Mouse (Mus musculus) kidney, adult 18-20 months (tissue): ENCODE data around the gene Mpp2.

ENCODE experiments used
- DNase-seq: peaks from one replicate; pipeline ENCODE4 v3.0.0; 2021

Mpp2 gene

GRCm38 (mm10) chr11:102087931-102088898, at the start of gene Mpp2:
TSS of gene Mpp2 (minus strand) at chr11:102088515.
- DNase-seq, result peak; percentile 69

DNA sequence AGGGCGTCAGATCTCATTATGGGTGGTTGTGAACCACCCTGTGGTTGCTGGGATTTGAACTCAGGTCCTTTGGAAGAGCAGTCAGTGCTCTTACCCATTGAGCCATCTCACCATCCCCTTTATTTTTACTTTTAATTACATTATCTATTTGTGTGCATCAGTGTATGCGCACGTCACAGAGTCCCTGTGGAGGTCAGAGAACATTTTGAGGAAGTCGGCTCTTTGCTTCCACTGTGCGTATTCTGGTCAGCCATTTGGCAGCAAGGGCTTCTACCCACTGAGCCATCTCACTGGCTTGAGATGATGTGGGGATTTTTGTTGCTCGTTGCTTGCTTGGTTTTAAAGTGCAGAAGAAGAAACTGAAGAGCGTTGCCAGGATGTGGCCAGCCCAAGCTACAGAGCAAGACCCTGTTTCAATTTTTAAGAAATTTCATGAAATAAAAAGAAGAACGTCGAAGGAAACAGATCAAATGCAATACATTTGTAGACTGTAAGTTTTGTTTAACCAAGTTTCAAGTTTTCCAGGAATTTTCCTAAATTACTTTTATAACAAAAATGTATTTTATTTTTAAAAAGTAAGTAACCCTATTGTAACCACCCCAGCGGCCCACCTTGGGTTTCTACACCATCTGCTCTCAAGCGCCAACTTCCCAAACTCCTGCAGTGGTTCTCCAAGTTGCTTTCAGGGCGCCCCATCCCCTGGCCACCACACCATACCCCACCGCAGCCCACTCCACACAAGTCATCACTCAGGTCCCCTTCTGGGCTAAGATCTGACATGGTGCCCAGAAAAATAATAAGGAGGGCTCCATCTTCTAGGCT, 49.5 kb upstream of the Mpp2 start:
- DNase-seq, result no peak

DNA sequence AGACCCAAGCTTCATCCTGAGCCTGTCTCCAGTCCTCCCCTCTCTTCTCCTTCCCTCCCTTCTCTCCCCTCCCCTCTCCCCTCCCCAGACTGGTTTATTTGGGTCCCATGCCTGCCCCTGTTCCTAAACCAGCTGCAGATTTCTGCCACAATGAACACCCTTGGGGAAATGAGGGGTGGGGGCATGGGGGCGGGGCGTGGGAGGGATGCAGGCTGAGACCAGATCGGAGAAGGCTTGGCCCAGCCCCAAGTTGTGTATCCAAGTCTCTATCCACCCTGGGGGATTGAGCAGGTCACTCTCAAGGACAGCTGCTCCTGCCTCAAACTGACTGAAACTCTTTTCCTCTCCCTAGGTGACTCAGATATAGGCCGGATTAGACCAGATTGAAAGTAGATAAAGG, 46.2 kb upstream of the Mpp2 start:
- no peak for DNase-seq

DNA sequence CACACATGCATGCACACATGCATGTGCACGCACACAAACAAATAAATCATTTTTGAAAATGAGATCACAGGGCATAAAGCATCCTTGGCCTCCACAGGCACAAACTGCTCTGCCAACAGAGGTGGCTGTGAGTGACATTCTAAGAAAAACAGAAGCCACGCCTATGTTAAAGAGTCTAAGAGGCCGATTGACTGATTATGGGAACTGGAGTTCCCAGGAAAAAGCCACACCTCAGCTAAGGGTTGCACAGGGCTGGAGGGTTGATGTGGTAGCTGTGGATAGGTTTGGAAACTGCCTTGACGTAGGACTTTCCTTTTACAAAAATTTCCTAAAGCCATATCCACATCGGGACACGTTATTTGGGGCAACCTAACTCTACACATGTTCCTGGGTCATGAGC, 29.1 kb upstream of the Mpp2 start:
- DNase-seq, result no peak

DNA sequence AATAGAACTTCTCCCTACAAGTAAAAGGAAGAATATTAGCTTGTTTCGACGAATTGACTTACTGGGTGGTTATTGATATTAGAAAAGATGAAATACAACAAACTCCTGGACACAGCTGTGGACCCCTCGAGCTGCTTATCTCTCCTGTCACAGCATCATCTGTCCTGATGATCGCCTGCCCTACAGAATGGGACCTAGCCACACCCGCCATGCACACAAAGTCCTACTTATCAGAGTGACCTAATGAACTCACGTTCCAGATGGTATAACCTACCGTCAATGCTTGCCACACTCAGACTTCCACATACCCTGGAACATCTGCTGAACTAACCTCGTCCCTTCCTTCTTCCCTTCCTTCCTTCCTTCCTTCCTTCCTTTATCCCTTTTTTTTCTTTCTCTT, 27.9 kb upstream of the Mpp2 start:
- DNase-seq, result no peak

- DNase-seq, result no peak
Observed at GRCm38 (mm10) chr11:102111576-102111975, 23.3 kb upstream of the Mpp2 start.

- DNase-seq, result no peak
Observed at GRCm38 (mm10) chr11:102107732-102108131, 19.4 kb upstream of the Mpp2 start, which contains the start of gene Pyy. TSS of gene Pyy (minus strand) at chr11:102107832.

- DNase-seq, result no peak
Observed at GRCm38 (mm10) chr11:102106911-102107310, 18.6 kb upstream of the Mpp2 start.

DNA sequence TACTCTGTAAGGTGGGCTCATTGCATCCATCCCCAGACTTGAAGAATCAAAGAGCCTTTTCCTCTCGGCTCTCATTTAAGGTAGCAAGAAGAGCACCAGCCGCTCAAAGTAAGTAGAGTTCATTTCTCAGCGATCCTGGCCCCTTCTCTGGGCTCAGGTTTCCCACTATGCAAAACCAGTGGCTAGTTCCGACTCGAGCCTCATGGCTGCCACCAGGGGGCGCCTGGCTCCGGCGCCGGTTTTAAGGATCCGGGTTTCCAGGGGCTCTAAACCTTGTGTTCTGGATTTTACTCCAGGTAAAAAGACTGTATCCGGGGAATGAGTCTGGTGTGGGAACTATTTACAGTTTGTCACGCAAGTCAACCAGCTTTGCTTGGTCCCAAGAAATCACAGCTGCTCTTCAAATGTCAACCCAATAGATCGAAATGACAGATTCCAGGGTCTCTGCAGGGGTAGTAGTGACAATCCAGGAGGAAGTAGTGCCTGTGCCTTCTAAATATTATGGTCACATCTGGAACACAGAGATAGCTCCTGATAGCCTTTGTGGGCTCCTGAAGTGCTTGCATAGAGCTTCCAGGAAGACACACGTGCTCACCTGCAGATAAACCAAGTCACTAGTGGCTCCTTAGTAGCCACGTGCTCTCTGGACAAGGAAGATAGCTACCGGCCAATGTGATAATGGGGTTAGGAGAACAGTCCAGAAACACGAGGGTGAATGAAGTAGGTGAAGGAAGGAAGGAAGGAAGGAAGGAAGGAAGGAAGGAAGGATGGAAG, 14.4 kb upstream of the Mpp2 start:
- peak; percentile 70 for DNase-seq

- no peak for DNase-seq
Observed at GRCm38 (mm10) chr11:102101219-102101618, 12.9 kb upstream of the Mpp2 start, which contains the start of gene Ppy. TSS of gene Ppy (minus strand) at chr11:102101319.

- DNase-seq, result peak; percentile 69
Observed at GRCm38 (mm10) chr11:102096887-102097391, 8.6 kb upstream of the Mpp2 start.

DNA sequence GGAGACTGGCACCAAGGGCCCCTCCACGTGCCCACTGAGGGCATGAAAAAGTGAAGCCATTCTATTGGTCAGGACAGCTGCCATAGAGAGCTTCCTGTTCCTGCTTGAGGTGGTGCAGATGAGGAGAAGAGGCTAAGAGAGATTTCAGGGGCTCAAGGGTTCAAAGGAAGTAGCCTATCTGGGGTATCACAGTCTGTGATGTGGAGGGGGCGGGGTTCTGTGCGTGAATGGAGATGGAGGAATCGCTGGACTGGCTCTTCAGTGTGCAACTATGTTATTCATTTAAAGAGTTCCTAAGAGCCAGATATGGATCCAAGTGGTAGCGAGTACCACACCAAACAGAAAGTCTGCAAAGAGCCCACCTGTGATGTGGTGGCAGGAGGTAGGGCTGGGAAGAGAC, 8.1 kb upstream of the Mpp2 start:
- no peak for DNase-seq

DNA sequence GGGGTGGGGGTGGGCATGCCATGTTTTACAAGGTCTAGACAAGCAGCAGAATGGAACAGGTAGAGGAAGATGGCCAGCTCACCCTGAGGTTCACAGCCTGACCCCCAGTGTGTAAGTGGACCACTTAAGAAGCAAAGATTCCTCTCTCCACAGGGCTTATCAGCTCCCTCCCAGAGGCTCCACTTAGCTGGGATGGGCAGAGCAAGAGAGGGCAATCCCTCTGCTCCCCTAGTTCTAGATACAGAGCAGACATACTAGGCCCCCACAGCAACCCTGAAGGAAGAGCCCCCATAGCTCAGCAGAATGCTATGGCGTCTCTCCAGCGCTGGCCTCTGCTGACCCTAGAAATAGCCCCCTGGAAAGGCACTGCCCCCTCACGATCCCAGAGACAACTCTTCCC, 7.4 kb upstream of the Mpp2 start:
- DNase-seq, result no peak

- DNase-seq, result peak; percentile 60
Observed at GRCm38 (mm10) chr11:102089088-102089808, 933 bp upstream of the Mpp2 start.

GRCm38 (mm10) chr11:102087081-102087751, 1.1 kb downstream of the Mpp2 start:
- DNase-seq, result peak; percentile 69

DNA sequence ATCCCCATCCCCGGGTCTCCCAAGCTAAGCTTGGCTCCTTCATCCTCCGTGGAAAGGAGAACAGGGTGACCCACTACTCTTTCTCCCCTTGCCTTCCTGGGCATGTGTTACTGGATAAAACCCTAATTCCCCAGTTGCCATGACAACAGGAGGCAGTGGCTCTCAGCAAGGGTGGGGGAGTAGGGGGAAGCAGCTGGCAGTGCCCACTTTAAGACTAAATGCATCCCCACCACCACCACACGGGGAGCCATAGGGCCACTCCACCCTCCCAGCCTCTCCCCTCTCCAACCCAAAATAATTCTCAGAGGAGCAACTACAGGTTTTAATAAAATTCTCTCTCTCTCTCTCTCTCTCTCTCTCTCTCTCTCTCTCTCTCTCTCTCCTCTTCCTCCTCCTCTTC, 2.0 kb downstream of the Mpp2 start:
- DNase-seq, result no peak

DNA sequence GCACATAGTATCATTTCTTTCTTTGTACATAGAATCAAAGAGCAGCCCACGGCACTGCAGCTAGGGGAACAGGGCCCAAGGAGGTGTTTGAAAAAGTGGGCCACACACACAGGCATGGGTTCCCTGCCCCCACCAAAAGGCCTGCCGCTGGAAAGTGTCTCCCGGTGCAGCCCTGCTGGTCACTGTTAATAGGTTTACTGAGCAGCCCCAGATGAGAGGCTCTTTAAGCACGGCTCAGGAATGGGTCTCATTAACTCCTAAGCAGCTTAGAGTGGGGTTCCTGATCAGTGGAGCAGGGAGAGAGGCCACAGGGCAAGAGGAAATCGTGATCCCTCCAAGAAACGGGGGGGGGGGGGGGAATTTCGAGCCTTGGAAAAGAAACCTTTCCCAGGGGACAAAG, 4.2 kb downstream of the Mpp2 start:
- no peak for DNase-seq

DNA sequence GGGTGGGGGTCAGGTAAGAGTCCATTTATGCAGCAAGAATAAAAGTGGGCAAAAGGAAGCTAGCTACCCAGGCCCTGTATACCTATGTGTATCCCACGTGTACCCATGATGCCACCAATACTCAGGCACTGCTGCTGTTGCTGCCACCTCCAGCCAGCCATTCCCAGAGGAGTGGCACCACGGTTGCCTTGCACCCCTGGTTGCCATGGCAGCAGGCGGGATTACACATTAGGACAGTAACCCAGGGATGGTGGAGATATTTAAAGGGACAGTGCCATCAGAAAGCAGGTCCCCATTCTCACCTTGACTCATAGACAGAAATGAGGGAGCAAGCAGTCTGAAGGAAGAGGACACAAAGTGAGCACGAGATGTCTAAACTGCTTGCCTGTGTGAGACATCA, 5.1 kb downstream of the Mpp2 start:
- no peak for DNase-seq

GRCm38 (mm10) chr11:102082322-102082721, 6.0 kb downstream of the Mpp2 start:
- peak; percentile 45 for DNase-seq

DNA sequence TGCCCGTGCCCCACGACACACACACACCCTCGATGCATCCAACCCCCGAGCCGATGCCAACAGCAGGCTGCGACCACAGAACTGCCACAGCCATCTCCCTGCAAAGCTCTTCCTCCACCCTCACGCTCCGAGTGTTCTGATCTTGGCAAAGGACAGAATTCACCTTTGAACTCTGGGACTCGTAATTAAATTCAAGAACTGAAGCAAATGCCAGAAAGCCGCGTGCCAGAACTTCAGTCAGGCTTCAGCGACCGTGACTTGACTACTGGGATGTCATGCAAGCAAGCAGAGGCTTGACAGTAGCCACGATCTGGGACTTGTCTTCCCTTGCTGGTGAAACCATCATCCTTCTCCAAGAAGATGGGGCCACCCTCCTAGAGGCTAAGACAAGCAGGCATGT, 14.6 kb downstream of the Mpp2 start:
- DNase-seq, result peak; percentile 49

- DNase-seq, result no peak
Observed at GRCm38 (mm10) chr11:102072729-102073128, 15.6 kb downstream of the Mpp2 start.
